Mouse (Mus musculus) ZHBTc4 (cell line): ENCODE measurements around the gene Crim1.

Experiments
- DNase-seq: peaks from one replicate; pipeline ENCODE4 v3.0.0-alpha.2; 2011; ENCODE audit warnings: low read depth, low spot score

Crim1 gene

DNA sequence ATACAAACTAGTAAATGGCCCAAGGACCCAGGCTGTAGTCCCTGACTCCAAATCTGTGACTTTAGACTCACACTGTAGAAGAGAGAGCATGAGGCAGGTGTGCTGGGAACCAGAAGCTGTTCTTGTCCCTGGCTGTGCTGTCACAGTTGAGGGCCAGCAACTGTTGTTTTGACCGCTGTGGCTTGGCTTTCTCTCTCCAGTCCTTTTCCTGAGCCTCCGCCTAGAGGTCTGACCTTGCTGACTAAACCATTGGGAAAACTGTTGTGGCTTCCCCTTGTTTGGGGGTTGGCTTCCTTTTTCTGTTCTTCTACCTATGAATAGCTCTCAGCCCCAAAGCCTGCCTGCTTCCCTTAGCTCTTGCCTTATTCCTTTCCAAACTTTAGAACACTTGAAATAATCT is 126.3 kb downstream of the Crim1 start:
- DNase-seq: no peak

DNA sequence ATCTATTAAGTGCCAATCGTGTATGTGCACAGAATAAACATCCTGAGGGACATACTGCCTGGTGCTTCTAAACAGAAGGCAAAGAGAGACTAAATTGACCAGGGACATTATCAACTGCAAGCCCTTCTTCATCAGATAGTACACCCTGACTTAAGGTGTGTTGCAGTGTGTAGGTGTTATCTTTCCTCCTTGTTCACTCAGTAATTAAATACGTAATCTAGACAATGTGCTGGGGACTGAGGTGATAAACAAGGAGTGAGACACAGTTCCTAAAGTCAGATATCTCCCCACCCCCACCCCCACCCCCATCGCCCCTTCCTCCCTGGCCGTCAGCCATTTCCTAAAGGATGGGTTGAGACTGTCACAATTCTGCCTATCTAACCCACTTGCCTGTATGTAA is 127.1 kb downstream of the Crim1 start:
- DNase-seq: no peak

DNA sequence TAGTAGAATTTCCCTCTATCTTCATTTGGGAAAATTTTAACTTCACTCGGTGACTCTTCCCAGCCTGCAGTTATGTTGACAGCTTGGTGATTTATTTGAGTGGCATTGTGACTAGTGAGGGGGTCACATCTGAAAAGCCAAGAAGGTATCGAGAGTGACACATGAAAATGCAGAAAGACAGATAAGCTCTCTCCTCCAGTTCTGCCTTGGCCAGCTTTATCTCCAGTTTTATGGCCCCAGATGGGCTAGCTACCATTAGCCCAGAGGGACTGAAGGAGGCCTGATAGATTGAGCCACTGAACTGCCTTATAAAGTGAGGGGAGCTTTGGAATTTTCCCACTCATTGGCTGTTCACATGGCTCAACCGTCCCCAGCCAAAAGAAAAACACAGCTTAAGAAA is 128.2 kb downstream of the Crim1 start:
- no peak for DNase-seq

DNA sequence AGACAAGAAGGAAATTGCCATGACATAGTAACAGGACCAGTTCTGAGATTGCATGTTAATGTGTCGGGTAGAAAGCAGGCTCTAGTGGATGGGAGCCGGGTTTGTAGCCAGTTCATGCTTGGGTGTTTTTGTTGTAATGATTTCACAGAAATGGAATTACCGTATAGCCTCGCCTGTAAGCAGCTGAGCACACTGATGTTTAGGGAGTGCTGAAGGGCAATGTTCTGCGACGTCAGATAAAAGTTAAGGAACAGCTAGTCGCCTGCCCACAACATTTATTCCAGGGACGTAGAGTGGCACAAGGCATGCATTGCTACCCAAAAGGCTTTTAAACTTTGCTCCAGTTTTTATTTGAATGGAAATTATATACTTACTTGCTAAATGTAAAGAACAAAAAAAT is 131.4 kb downstream of the Crim1 start:
- DNase-seq: no peak

DNA sequence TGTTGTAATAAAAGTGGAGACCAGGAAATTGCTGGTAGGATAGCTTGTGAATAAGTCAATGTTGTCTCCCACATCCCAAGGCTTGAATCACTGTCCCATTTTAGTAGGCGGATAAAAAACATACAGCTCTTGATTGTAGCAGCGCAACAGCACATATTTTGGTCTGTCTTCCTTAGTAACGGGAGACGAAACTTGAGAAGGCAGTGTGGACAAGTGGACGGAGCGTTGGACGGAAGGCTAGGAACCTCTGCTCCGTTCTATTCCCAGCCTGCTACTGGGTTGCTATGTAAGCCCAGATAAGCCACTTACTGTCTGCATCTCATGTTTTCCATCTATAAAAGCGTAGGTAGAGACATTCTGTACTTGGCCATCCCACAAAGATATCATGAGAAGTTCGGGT is 133.2 kb downstream of the Crim1 start:
- no peak for DNase-seq

DNA sequence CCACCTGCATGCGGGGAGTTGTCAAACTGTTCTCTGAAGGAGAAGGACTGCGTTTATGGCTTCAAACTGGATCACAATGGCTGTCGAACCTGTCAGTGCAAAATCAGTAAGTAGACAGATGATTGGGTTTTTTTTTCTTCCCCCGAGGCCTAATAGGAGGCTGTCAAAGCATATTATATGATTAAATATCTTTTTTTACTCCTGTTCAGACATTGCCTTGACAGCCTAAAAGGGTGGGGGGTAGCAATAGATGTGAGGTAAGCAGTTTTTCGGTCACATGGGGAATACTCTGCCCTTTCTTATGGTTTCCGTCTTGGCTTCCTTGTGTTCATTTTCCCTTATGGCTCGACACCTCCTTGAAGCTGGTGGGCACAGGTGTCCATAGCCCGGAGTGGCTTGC is 135.2 kb downstream of the Crim1 start:
- DNase-seq: no peak

DNA sequence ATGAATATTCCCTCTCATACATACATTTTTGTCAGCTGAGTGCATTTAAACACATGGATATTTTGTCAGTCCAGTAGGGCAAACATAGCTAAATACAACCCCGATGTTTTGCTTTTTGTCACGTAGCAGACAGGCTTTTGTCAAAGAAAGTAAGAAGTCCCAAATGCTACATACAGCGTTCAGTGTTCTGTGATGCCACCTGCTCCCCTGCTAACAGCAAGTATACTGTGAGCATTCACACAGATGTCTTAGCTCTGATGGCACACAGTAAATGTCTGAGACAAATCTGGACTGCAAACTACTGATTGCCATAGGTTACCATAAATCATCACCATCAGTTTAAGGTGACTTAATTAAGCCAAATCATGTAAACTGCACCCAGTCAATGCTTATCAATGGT is 143.6 kb downstream of the Crim1 start:
- no peak for DNase-seq

DNA sequence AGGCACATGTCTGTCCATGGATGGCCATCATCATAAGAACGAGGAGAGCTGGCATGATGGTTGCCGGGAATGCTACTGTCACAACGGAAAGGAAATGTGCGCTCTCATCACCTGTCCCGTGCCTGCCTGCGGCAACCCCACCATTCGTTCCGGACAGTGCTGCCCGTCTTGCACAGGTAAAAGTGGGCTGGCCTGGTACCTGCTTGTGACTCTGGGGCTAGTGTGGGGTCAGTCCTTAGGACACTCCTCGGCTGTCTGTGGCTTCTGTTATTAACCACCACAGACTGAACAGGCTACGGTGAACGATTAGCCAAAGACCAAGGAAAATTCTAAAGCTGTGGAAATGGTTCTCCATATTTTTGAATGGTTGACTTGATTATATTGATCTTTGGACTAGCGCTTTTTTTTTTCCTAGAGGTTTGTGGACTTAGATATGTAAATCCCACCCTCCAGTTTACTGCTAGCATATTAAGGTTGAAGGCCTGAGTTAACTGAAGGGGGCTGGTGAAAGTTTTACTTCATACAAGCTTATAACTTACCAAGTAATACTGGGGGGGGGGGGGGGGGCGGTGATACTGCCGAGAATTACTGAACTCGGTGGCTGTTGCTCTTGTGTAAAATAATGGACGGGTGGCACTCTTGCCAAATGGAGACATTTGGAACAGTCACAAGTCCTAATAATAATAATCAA is 147.2 kb downstream of the Crim1 start:
- DNase-seq: no peak

DNA sequence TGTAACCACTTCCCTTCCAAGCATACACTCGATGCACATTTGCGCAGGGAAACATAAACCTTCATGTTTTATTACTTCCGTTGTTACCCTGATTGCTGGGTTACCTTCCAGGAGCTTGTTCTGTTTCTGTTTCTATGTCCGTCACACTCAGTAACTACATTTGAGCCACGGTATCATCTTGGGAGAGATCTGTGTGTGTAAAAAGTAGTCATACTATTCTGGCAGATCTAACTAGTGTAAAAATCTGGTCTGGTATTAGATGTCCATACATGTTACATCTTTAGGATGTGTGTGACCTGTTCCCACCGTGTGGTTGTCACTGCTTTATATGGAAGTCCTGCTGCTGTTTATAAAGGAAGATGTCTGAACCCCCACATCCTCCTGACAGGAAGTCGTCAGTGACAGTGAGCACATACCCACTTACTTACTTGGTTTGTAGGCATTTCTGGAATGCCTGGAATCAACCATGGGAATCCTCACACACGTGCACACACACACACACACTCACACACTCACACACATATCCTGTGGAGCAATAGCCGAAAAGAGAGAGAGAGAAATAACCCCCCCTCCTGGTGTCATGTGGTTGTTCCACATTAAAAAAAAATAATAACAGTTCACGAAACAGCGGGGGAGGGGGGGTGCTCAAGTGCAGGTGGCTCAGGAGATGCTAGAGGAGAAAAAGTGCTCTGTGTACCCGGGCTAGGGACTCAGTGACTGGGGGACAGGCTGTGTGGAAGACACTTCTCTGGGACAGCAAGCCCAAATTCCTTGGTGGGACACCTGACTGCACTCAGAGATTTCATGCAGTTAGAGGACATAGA is 151.8 kb downstream of the Crim1 start:
- no peak for DNase-seq

DNA sequence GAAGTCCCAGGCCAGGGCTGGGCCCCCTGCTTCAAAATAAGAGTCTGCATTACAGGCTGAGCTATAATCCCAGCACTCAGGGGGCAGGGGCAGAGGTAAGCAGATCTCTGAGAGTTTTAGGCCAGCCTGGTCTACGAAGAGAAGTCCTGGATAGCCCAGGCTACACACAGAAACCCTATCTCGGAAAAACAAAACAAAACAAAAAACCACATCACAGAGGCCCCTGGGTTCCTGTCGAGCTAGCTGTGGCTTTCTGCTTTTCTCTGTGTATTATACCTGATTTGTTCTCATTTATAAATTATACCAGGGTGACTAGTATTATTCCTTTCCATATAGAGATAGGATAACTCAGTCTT is 152.4 kb downstream of the Crim1 start:
- no peak for DNase-seq

DNA sequence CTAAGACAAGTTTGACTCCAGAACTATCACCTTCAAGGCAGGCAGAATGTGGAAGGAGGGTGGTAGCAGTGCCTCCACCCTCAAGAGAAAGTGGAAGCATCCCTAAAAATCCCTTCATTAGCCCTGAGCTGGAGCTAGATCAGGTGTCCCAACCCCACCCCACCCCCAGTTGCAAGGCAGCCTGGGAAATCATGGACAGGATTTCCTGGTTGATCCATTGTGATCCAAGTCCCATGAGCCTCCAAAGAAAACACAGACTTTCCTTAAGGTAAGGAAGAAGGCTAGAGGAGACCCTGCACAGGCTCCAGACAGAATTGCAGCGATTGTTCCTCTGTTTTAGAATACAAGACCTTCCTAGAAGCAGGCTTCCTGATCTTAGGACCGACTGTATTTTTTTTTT is 154.4 kb downstream of the Crim1 start:
- DNase-seq: no peak

DNA sequence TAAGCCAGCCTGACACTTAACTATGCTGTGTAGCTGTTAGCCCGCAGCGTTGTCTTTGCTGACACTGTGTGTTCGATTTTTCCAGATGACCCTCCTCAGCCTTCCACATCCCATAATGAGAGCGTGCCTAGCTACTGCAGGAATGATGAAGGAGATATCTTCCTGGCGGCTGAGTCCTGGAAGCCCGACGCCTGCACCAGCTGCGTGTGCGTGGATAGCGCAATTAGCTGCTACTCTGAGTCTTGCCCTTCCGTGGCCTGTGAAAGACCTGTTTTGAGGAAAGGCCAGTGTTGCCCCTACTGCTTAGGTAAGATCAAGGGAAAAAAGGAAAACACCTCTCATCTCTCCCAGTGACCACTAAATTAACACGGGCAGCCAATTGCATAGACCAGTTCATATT is 154.8 kb downstream of the Crim1 start:
- no peak for DNase-seq

DNA sequence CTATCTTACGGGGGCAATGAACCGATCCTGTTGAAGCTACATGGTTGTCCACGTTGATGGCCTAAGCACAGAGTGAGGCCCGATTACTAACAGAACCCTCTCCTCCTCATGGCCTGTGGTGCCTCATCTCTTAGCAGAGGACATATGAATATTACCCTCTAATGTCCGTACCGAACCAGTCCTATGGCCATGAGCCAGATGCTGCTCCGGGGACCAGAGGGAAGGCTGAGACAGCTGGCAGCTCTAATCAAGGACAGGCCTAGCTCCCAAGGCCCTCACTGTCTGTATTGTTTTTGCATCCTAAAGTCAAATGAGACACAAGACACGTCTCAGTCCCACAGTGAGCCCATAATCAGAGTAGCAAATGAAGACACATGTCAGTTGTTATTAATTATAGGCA is 155.6 kb downstream of the Crim1 start:
- no peak for DNase-seq

DNA sequence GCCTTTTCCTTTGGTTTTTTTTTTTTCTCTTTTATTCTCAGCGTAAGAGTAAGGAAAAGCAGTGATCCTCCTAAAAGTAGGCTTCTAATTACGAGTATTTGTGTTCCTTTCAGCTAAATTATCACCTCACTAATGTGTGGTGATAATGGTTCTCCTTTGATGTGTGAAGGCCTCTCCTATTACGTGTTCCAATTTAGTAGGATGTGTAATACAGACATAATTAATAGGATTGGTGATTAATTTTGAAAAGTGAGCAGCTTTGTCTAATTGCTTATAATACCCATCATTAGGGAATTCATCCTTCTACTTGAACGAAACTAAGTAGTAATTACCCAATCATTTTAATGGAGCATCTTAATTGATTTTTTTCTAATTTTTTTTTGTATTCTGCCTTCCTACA is 157.7 kb downstream of the Crim1 start:
- no peak for DNase-seq

DNA sequence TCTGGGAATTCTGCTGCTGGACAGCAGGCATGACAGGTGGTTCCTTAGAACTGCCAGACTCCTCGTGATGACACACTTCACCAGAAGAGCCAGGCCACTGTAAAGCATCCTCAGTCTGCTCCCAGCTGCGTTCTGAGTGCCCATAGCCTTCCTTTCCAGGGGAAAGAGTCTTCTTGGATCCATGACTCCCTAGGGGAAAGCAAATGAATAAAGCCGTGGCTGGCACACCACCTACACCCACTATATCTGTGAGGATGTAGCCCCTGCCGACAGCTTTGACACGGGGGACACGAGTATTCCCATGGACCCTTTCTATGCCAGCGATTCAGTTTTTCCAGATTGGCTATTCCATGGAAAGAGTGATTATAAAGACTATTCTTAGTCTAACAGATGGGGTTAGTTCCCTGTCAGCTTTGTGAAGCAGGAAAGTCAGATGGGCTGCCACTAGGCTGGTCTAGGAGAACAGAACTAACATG is 158.2 kb downstream of the Crim1 start:
- no peak for DNase-seq

DNA sequence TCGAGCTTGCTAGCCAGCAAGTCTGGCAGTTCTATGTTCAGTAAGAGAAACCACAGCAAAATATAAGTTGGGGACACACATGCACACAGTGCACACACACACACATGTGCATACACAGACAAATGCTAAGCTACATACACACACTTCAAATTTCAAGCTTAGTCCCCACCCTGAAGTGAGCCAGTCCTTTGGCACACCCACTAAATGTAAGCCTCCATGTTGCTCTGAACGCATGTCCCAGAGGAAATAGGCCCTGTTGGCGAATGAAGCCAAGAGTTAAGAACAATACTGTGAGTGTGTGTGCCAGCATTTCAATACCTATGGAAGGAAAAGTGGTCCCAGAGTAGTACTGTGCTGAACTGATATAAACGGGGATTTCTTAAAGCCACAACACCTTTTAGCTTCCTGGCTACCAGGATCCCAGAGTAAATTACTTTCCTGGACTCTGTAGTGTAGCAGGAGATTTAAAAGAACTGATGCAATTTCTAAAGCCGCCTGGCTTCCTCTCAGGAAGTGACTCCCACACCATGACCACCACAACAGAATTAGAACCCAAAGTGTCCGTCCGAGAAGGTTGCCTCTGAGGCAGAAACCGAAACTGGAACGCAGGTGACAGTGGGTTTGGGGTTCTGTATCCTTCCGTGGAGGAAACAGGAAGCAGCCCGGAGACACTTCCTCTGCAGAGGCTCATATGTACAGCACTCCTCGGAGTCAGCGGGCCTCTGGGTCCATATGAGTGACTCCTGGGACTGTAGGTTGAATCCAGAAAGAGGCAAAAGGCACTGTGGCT is 162.1 kb downstream of the Crim1 start:
- DNase-seq: no peak

DNA sequence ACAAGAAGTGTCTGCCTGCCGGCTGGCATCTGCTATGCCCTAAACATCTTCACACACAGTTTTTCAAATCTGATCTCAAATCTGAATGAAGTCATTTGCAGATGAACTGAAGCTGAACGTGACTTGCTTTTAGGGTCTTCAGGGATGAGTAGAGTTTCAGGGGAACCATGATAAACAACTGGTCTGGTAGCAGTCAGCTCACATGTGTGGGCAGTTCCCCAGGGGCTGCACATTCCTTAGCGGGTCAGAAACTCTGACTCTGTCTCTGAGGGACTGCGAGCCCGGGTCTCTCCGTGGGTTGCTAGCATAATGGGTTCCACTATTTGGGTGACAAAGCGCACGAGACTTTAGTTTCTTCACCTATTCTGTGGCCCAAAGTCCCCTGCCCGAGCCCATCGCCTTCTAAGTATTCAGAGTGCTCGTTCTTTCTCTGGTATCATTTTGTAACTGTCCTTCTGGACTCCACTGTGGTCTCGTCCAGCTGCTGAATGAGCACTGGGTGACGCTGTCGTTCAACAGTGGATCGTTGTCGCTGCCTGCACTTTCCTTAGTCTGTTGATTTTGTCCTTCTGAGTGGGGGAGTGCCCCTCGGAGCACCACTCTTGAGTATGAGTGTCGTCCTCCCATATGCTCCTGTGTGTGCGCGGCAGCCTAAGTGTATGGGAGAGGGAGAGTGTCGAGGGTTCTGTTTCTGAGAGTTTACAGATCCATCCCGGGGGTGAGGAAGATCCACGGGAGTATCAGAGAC is 164.7 kb downstream of the Crim1 start:
- no peak for DNase-seq

DNA sequence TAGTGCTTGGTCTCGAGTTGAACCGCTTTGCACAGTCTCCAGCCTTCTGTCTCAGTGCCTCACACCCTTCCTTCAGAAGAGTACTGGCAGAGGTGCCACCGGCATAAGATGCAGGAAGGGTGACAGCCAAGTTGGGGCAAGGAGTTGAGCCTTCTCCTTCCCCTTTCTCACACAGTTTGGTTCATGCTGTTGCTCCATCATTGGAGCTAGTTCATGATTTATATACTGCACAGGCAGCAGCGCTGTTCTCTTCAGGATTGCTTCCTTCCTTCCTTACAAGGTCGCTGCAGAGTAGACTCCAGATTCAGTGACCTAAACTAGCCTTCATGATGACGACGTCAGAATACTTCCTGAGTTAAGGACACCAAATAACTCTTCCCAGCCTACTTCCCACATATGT is 166.0 kb downstream of the Crim1 start:
- no peak for DNase-seq

DNA sequence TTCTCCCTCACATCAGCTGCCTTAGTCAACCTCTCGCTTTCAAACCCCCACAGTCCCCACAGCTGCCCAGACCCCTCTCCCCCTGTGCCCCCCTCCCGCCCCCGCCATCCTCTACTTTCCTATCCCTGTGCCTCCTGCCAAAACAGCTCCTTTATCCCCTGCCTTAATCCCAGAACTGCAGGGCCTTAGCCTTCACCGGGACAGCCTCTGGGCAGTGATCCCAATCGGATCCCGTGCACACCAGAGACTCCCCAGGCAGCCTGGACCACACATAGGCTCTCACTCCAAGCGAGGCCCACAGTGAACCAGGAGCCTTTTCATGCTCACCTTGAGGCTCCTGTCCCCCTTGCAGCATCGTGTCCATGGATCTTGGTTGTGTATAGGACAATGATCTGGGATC is 168.4 kb downstream of the Crim1 start:
- DNase-seq: no peak

DNA sequence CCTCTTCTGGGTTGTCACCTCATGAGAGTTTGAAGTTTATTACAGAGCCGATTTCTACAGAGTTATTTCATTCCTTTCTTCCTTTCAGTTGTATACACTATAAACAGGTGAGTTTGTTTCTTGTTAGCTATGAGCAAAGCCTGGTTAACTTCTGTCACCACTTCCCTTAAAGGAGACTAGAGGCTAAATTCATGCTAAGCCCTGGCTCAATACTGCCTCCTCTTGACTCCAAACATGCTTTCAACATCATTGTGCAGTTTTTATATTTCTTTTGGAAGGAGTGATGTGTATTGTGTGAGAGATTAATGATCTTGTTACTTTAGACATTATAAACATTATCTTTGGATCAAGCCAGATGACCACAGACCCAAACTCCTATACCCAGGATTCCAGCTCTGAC is 170.4 kb downstream of the Crim1 start:
- no peak for DNase-seq

DNA sequence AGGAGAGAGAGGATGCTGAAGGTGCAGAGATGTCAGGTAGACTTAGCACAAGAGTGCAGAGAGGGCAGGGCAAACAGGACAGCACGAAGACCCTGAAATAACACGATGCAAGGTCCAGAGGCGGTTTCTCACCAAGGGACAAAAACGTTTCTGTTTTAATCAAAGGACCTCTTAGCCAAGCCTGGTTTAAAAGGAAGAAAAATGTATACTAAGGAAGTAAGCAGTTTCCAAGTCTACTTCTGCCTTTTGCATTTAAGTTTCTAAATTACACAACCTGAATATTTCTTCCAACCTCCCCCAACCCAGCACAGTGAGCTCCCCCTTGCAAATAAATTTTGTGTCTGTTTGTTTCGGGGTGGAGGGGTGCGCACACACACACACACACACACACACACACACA is 173.1 kb downstream of the Crim1 start:
- DNase-seq: no peak

DNA sequence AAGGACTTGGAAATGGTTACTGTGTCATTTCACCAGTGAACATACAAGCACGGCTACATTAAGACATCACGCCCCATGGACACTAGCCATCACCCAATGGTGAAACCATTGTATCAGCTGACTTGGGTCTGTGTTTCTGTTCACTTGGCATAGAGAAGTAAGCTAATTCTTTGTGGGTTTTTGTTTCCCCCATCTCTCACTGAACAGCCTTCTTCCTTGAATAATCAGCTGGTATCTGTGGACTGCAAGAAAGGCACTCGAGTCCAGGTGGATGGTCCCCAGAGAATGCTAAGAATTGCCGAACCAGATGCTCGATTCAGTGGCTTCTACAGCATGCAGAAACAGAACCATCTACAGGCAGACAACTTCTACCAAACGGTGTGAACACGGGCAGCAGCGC is 173.8 kb downstream of the Crim1 start:
- no peak for DNase-seq
